Mouse (Mus musculus): ENCODE measurements at regions not wholly inside any gene's neighbourhood (a gene's known extent, or its start where the extent isn't known, plus 50 kb on each side); places are given as distances from the start of the nearest gene placed in this dataset.

GRCm38 (mm10) chr13:70310516-70310915 is 326.9 kb downstream of the Ice1 start:
- H3K9ac ChIP-seq (ENCODE audit: low read depth, low read length): no peak overlapping the region
- H3K27me3 ChIP-seq (replicated peaks; ENCODE audit: control insufficient read depth, insufficient read depth, low read length): no peaks in the 10 kb centered on the region
- ATAC-seq (replicated peaks; ENCODE audit: low FRiP score) (no peak), DNase-seq (ENCODE audit: low spot score) (no peak)
- H3K4me1 ChIP-seq (replicated peaks; ENCODE audit: control insufficient read depth, insufficient read depth, low read length): no peaks in the 10 kb centered on the region
- 57% methylated on average over 2 of the region's 2 CpGs for WGBS
- no peaks in the 10 kb centered on the region for H3K9me3 ChIP-seq (ENCODE audit: control insufficient read depth, low read length)
- no peaks in the 10 kb centered on the region for H3K36me3 ChIP-seq (ENCODE audit: control insufficient read depth, insufficient read depth, low read length)
- no peak overlapping the region for H3K4me2 ChIP-seq
- no peak overlapping the region for H3K27ac ChIP-seq (ENCODE audit: low read depth, low read length)
- no peak overlapping the region for H3K4me3 ChIP-seq (ENCODE audit: low read depth, low read length)

- Histone ChIP-seq H3K4me2 (no peak overlapping the region), H3K36me3 (ENCODE audit: control insufficient read depth, insufficient read depth, low read length) (no peaks in the 10 kb centered on the region), H3K4me3 (ENCODE audit: low read depth, low read length) (no peak overlapping the region), H3K27ac (ENCODE audit: low read depth, low read length) (no peak overlapping the region), H3K4me1 (replicated peaks; ENCODE audit: control insufficient read depth, insufficient read depth, low read length) (no peaks in the 10 kb centered on the region), H3K9ac (ENCODE audit: low read depth, low read length) (no peak overlapping the region), H3K27me3 (replicated peaks; ENCODE audit: control insufficient read depth, insufficient read depth, low read length) (no peaks in the 10 kb centered on the region), H3K9me3 (ENCODE audit: control insufficient read depth, low read length) (no peaks in the 10 kb centered on the region)
- 84% methylated on average over 14 of the region's 14 CpGs for WGBS
- no peak for ATAC-seq (replicated peaks; ENCODE audit: low FRiP score)
- DNase-seq (ENCODE audit: low spot score): no peak
These were observed 326.0 kb downstream of the Ice1 start for GRCm38 (mm10) chr13:70311226-70312055.

- Histone ChIP-seq H3K27ac (ENCODE audit: low read depth, low read length) (no peak overlapping the region), H3K4me3 (ENCODE audit: low read depth, low read length) (no peak overlapping the region), H3K4me1 (replicated peaks; ENCODE audit: control insufficient read depth, insufficient read depth, low read length) (no peaks in the 10 kb centered on the region), H3K36me3 (ENCODE audit: control insufficient read depth, insufficient read depth, low read length) (no peaks in the 10 kb centered on the region), H3K4me2 (no peak overlapping the region), H3K27me3 (replicated peaks; ENCODE audit: control insufficient read depth, insufficient read depth, low read length) (no peaks in the 10 kb centered on the region), H3K9ac (ENCODE audit: low read depth, low read length) (no peak overlapping the region), H3K9me3 (ENCODE audit: control insufficient read depth, low read length) (no peaks in the 10 kb centered on the region)
- WGBS: 59% methylated on average over 2 of the region's 2 CpGs
- ATAC-seq (replicated peaks; ENCODE audit: low FRiP score): no peak
- no peak for DNase-seq (ENCODE audit: low spot score)
These were observed 324.2 kb downstream of the Ice1 start for GRCm38 (mm10) chr13:70313205-70313604.

GRCm38 (mm10) chr13:70323537-70323936 is 313.9 kb downstream of the Ice1 start:
- H3K4me1 ChIP-seq (replicated peaks; ENCODE audit: control insufficient read depth, insufficient read depth, low read length): no peaks in the 10 kb centered on the region
- DNase-seq (ENCODE audit: low spot score) (no peak), ATAC-seq (replicated peaks; ENCODE audit: low FRiP score) (no peak)
- 79% methylated on average over 1 of the region's 1 CpGs for WGBS
- H3K4me3 ChIP-seq (ENCODE audit: low read depth, low read length): no peak overlapping the region
- H3K9me3 ChIP-seq (ENCODE audit: control insufficient read depth, low read length): no peaks in the 10 kb centered on the region
- H3K36me3 ChIP-seq (ENCODE audit: control insufficient read depth, insufficient read depth, low read length): no peaks in the 10 kb centered on the region
- H3K27me3 ChIP-seq (replicated peaks; ENCODE audit: control insufficient read depth, insufficient read depth, low read length): no peaks in the 10 kb centered on the region
- H3K27ac ChIP-seq (ENCODE audit: low read depth, low read length): no peak overlapping the region
- no peak overlapping the region for H3K4me2 ChIP-seq
- H3K9ac ChIP-seq (ENCODE audit: low read depth, low read length): no peak overlapping the region

GRCm38 (mm10) chr13:70336069-70336468 is 301.4 kb downstream of the Ice1 start:
- no peak overlapping the region for H3K27ac ChIP-seq (ENCODE audit: low read depth, low read length)
- H3K4me3 ChIP-seq (ENCODE audit: low read depth, low read length): no peak overlapping the region
- H3K27me3 ChIP-seq (replicated peaks; ENCODE audit: control insufficient read depth, insufficient read depth, low read length): no peaks in the 10 kb centered on the region
- WGBS: 84% methylated on average over 4 of the region's 4 CpGs
- no peaks in the 10 kb centered on the region for H3K9me3 ChIP-seq (ENCODE audit: control insufficient read depth, low read length)
- no peaks in the 10 kb centered on the region for H3K4me1 ChIP-seq (replicated peaks; ENCODE audit: control insufficient read depth, insufficient read depth, low read length)
- no peaks in the 10 kb centered on the region for H3K36me3 ChIP-seq (ENCODE audit: control insufficient read depth, insufficient read depth, low read length)
- H3K4me2 ChIP-seq: no peak overlapping the region
- no peak for DNase-seq (ENCODE audit: low spot score)
- no peak for ATAC-seq (replicated peaks; ENCODE audit: low FRiP score)
- no peak overlapping the region for H3K9ac ChIP-seq (ENCODE audit: low read depth, low read length)

GRCm38 (mm10) chr13:70340437-70340836 is 297.0 kb downstream of the Ice1 start:
- Histone ChIP-seq H3K9me3 (ENCODE audit: control insufficient read depth, low read length) (no peaks in the 10 kb centered on the region), H3K27me3 (replicated peaks; ENCODE audit: control insufficient read depth, insufficient read depth, low read length) (no peaks in the 10 kb centered on the region), H3K4me1 (replicated peaks; ENCODE audit: control insufficient read depth, insufficient read depth, low read length) (no peaks in the 10 kb centered on the region), H3K36me3 (ENCODE audit: control insufficient read depth, insufficient read depth, low read length) (no peaks in the 10 kb centered on the region), H3K4me2 (no peak overlapping the region), H3K4me3 (ENCODE audit: low read depth, low read length) (no peak overlapping the region), H3K27ac (ENCODE audit: low read depth, low read length) (no peak overlapping the region), H3K9ac (ENCODE audit: low read depth, low read length) (no peak overlapping the region)
- no peak for ATAC-seq (replicated peaks; ENCODE audit: low FRiP score)
- WGBS: 77% methylated on average over 3 of the region's 3 CpGs
- no peak for DNase-seq (ENCODE audit: low spot score)

- DNase-seq (ENCODE audit: low spot score) (no peak), ATAC-seq (replicated peaks; ENCODE audit: low FRiP score) (no peak)
- no peak overlapping the region for H3K4me3 ChIP-seq (ENCODE audit: low read depth, low read length)
- WGBS: 89% methylated on average over 1 of the region's 1 CpGs
- no peaks in the 10 kb centered on the region for H3K27me3 ChIP-seq (replicated peaks; ENCODE audit: control insufficient read depth, insufficient read depth, low read length)
- H3K4me1 ChIP-seq (replicated peaks; ENCODE audit: control insufficient read depth, insufficient read depth, low read length): no peaks in the 10 kb centered on the region
- H3K9ac ChIP-seq (ENCODE audit: low read depth, low read length): no peak overlapping the region
- no peak overlapping the region for H3K27ac ChIP-seq (ENCODE audit: low read depth, low read length)
- H3K9me3 ChIP-seq (ENCODE audit: control insufficient read depth, low read length): no peaks in the 10 kb centered on the region
- H3K4me2 ChIP-seq: no peak overlapping the region
- H3K36me3 ChIP-seq (ENCODE audit: control insufficient read depth, insufficient read depth, low read length): no peaks in the 10 kb centered on the region
These were observed 294.2 kb downstream of the Ice1 start for GRCm38 (mm10) chr13:70343191-70343734.

GRCm38 (mm10) chr13:70343911-70344310 is 293.5 kb downstream of the Ice1 start:
- no peak overlapping the region for H3K27ac ChIP-seq (ENCODE audit: low read depth, low read length)
- H3K4me3 ChIP-seq (ENCODE audit: low read depth, low read length): no peak overlapping the region
- DNase-seq (ENCODE audit: low spot score) (no peak), ATAC-seq (replicated peaks; ENCODE audit: low FRiP score) (no peak)
- no peak overlapping the region for H3K9ac ChIP-seq (ENCODE audit: low read depth, low read length)
- H3K9me3 ChIP-seq (ENCODE audit: control insufficient read depth, low read length): no peaks in the 10 kb centered on the region
- 74% methylated on average over 2 of the region's 2 CpGs for WGBS
- no peak overlapping the region for H3K4me2 ChIP-seq
- H3K27me3 ChIP-seq (replicated peaks; ENCODE audit: control insufficient read depth, insufficient read depth, low read length): no peaks in the 10 kb centered on the region
- H3K36me3 ChIP-seq (ENCODE audit: control insufficient read depth, insufficient read depth, low read length): no peaks in the 10 kb centered on the region
- no peaks in the 10 kb centered on the region for H3K4me1 ChIP-seq (replicated peaks; ENCODE audit: control insufficient read depth, insufficient read depth, low read length)

GRCm38 (mm10) chr13:70344311-70344710 is 293.1 kb downstream of the Ice1 start:
- Histone ChIP-seq H3K9ac (ENCODE audit: low read depth, low read length) (no peak overlapping the region), H3K36me3 (ENCODE audit: control insufficient read depth, insufficient read depth, low read length) (no peaks in the 10 kb centered on the region), H3K9me3 (ENCODE audit: control insufficient read depth, low read length) (no peaks in the 10 kb centered on the region), H3K27ac (ENCODE audit: low read depth, low read length) (no peak overlapping the region), H3K4me2 (no peak overlapping the region), H3K4me1 (replicated peaks; ENCODE audit: control insufficient read depth, insufficient read depth, low read length) (no peaks in the 10 kb centered on the region), H3K27me3 (replicated peaks; ENCODE audit: control insufficient read depth, insufficient read depth, low read length) (no peaks in the 10 kb centered on the region), H3K4me3 (ENCODE audit: low read depth, low read length) (no peak overlapping the region)
- WGBS: 86% methylated on average over 5 of the region's 5 CpGs
- DNase-seq (ENCODE audit: low spot score): no peak
- no peak for ATAC-seq (replicated peaks; ENCODE audit: low FRiP score)
